Mouse (Mus musculus) liver, adult 2 months (tissue): Measurements from ENCODE around the gene Hrct1.

Source experiments
- CTCF ChIP-seq: fragments of 200-500 bp; IDR thresholded peaks from 2 replicates; pipeline ENCODE4 v1.5.1; 2011; ENCODE audit warnings: low read depth, low read length, control low read depth
- POLR2A ChIP-seq: fragments of 200-500 bp; IDR thresholded peaks from 2 replicates; pipeline ENCODE4 v1.6.1; 2011; ENCODE audit warnings: low read length, control low read depth; ENCODE audit not compliant: insufficient read depth; ENCODE audit errors: extremely low read depth

GRCm38 (mm10) chr4:43691026-43691425, 36.0 kb upstream of the Hrct1 start:
- TF ChIP-seq POLR2A (no peak), CTCF (no peak)
